Mouse (Mus musculus): ENCODE measurements around the gene Snx30. TPM values are rescaled to one million over a fixed set of nuclear protein-coding genes. Genes with fewer than 3 reads are reported as not detected.

Snx30 gene
- polyA plus RNA-seq, 1 experiment from 2014 or later: 9.5 TPM

DNA sequence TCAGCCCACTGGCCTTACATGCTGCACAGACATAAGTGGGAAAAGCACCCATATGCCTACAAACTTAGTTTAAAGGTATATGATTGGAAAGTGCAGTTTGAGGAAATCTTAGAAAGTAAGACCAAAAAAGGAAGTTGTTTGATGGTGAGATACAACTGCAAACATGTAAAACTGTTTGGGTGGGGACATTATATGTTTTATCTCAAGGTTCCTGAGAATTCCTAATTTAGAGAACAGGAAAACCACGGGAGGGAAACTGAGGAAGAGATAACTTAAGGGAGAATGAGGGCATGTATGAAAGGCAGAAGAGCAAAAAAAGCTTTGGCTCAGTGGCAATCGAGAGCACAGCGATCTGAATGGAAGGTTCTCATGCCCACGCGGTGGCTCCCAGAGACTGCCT, 81.4 kb downstream of the Snx30 start:
- Histone ChIP-seq H3K4me1 (no peaks in the 10 kb centered on the region), H3K27ac (replicated peaks) (no peak overlapping the region), H3K4me3 (no peak overlapping the region), H3K27me3 (ENCODE audit: low read depth, poor library complexity, severe bottlenecking) (no peaks in the 10 kb centered on the region), H3K36me3 (peaks cover 34% of the 10 kb centered on the region), H3K9me3 (replicated peaks) (no peaks in the 10 kb centered on the region)
- 92% methylated on average over 5 of the region's 5 CpGs for WGBS
- DNase-seq (ENCODE audit: low spot score): no peak

DNA sequence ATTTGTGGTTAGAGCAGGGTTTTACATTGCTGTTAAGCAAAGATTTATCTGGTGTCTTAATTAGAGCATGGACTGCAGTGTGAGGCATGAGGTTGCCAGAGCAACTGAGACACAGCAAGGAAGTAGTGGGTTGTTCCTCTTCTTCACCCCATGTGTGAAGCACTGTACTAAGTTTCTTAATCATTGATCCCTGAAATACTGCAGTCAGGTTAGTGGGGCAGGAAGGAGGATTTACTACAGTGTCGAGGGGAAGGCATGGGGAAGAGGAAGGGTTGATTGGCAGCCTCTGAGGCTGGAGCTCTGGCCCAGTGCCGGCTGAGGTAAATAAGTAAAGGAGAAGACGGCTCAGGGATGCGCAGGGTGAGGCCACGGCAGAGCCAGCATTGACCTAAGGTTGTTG, 82.4 kb downstream of the Snx30 start:
- Histone ChIP-seq H3K36me3 (peaks cover 28% of the 10 kb centered on the region), H3K4me3 (no peak overlapping the region), H3K27ac (replicated peaks) (no peak overlapping the region), H3K4me1 (no peaks in the 10 kb centered on the region), H3K9me3 (replicated peaks) (no peaks in the 10 kb centered on the region), H3K27me3 (ENCODE audit: low read depth, poor library complexity, severe bottlenecking) (no peaks in the 10 kb centered on the region)
- no peak for DNase-seq (ENCODE audit: low spot score)
- 85% methylated on average over 5 of the region's 5 CpGs for WGBS

DNA sequence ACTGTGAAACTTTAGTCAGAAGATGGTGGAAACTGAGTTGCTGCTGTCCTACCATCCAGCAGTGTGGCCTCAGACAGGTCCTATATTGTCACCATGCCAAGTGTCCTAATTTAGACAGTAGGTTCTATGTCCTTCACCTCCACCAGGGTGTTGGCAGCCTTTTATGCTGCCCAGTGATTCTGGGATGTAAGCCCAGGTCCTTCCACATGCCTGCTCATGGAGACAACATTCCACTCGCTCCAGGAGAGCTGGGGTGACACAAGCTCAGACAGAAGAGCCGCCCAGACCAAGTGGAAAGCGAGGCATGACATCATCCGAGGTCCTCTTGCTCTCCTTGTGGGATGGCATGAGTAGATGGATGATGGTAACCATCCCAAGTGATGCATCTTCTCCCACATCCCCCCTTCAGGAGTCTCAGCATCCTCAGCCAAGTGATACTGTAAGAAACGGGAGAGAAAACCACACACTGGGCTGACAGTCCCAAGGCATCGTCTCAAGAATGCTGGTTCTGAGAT, 84.5 kb downstream of the Snx30 start:
- DNase-seq (ENCODE audit: low spot score): no peak
- WGBS: 95% methylated on average over 6 of the region's 6 CpGs
- Histone ChIP-seq H3K27ac (replicated peaks) (no peak overlapping the region), H3K36me3 (peaks cover 35% of the 10 kb centered on the region), H3K4me3 (no peak overlapping the region), H3K4me1 (no peaks in the 10 kb centered on the region), H3K9me3 (replicated peaks) (no peaks in the 10 kb centered on the region), H3K27me3 (ENCODE audit: low read depth, poor library complexity, severe bottlenecking) (no peaks in the 10 kb centered on the region)

DNA sequence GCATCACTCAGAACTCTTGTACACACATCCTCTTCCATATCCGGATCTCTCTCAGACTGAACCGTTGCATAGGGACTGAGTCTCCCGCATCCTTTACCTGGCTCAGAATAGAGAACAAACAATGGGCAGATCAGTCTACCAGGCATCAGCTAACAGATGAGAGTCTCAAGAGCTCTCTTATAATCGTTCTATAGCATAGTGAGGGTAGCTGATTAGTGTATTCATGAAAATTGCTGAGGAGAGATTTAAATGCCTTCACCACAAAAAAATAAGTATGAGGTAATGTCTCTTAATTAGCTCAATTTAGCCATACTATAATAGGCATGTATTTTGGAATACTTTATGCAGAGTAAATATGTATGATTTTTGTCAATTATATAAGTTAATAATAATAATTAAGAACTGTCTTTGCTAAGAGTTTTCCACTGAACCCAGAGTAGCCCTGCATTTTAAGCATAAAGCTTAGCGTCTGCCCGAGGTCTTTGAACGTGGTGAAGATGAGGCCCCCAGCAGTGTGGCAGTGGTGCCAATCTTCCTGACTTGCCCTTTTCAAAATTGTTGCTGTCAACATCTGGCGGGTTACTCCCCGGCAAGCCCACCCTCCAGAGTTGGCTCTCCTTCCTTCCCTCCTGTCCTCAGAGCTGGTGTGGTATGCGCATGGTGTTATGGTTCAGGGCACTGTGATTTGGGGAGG, 86.2 kb downstream of the Snx30 start:
- no peak overlapping the region for H3K4me3 ChIP-seq
- peaks cover 37% of the 10 kb centered on the region for H3K36me3 ChIP-seq
- WGBS: 92% methylated on average over 10 of the region's 10 CpGs
- H3K9me3 ChIP-seq (replicated peaks): no peaks in the 10 kb centered on the region
- H3K27me3 ChIP-seq (ENCODE audit: low read depth, poor library complexity, severe bottlenecking): no peaks in the 10 kb centered on the region
- H3K4me1 ChIP-seq: no peaks in the 10 kb centered on the region
- H3K27ac ChIP-seq (replicated peaks): no peak overlapping the region
- DNase-seq (ENCODE audit: low spot score): no peak

DNA sequence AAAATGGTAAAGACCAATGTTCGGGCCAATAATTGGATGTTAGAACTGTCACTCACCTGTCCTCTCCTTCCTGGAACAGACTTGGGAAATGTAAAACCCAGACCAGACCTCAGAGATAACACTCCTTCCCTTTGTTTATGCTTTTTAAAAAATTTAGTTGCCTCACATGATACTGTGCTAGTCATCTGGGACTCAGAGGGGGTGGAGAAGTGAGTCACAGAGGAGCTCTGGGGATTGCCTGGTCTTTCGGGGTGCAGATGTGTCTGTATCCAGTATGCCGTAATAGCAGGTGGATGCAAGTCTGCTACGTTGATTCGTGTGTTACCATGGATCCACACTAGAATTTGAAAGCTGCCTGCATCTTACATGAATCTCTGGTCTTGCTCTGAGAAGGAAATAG, 87.1 kb downstream of the Snx30 start:
- peaks cover 44% of the 10 kb centered on the region for H3K36me3 ChIP-seq
- H3K27ac ChIP-seq (replicated peaks): no peak overlapping the region
- H3K4me3 ChIP-seq: no peak overlapping the region
- no peak for DNase-seq (ENCODE audit: low spot score)
- H3K9me3 ChIP-seq (replicated peaks): no peaks in the 10 kb centered on the region
- H3K27me3 ChIP-seq (ENCODE audit: low read depth, poor library complexity, severe bottlenecking): no peaks in the 10 kb centered on the region
- no peaks in the 10 kb centered on the region for H3K4me1 ChIP-seq
- 95% methylated on average over 5 of the region's 5 CpGs for WGBS

DNA sequence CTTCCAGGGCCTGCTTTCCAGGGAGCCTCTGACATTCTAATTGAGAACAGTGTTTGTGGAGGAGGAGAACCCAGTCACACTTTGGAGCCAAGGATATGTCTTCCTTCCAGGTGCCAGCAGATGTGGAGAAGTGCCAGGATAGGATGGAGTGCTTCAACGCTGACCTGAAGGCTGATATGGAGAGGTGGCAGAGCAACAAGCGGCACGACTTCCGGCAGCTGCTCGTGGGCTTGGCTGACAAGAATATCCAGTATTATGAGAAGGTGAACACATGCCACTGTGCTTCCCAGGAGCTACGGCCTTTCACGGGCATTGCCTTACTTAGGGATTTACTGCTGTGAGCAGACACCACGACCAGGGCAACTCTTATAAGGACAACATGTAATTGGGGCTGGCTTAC, 88.8 kb downstream of the Snx30 start:
- Histone ChIP-seq H3K4me3 (no peak overlapping the region), H3K36me3 (peaks cover 58% of the 10 kb centered on the region), H3K27me3 (ENCODE audit: low read depth, poor library complexity, severe bottlenecking) (no peaks in the 10 kb centered on the region), H3K4me1 (no peaks in the 10 kb centered on the region), H3K27ac (replicated peaks) (no peak overlapping the region), H3K9me3 (replicated peaks) (no peaks in the 10 kb centered on the region)
- WGBS: 93% methylated on average over 8 of the region's 8 CpGs
- no peak for DNase-seq (ENCODE audit: low spot score)

DNA sequence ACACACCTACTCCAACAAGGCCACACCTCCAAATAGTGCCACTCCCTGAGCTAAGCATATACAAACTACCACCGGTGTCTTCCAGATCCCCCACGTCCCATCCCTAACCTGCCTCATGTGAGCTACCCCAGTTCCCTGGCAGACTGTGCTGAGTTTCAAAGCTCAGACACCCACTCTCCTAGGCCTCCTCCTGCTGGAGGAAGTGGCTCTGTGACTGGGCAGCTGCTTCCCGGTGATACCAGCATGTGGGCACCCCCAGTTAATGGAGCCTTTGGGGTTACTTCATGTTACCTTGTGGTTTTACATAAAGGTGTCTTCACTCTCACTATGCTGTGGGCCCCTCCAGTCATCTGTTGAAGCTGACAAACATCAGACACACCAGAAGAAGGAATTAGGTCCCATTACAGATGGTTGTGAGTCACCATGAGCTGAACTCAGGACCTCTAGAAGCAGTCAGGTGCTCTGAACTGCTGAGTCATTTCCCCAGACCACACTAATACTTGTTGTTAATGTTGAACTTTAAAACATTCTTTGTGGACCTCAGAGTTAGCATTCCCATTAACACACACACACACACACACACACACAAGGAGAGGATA, 89.4 kb downstream of the Snx30 start:
- WGBS: 97% methylated on average over 3 of the region's 3 CpGs
- DNase-seq (ENCODE audit: low spot score): no peak
- H3K4me1 ChIP-seq: no peaks in the 10 kb centered on the region
- H3K27me3 ChIP-seq (ENCODE audit: low read depth, poor library complexity, severe bottlenecking): no peaks in the 10 kb centered on the region
- H3K27ac ChIP-seq (replicated peaks): no peak overlapping the region
- no peaks in the 10 kb centered on the region for H3K9me3 ChIP-seq (replicated peaks)
- no peak overlapping the region for H3K4me3 ChIP-seq
- H3K36me3 ChIP-seq: peaks cover 58% of the 10 kb centered on the region

DNA sequence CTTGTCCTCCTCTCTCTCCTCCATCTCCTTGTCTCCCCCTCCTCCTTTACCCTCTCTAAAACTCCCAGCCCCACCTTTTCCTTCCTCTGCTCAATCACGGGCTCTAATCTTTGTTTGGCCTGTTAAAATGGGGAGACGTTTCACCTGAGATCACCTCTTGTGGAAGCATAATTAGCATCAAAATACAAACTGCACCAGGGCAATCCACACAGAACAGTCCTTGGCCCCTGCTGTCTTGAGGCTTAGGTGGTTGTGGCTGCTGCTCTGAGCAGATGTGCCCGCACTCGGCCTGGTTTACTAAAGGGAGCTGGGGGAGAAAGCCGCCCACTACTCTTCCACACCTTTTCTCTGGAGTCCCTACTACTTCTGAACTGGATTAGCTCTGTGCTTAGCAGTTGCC, 90.4 kb downstream of the Snx30 start:
- no peaks in the 10 kb centered on the region for H3K27me3 ChIP-seq (ENCODE audit: low read depth, poor library complexity, severe bottlenecking)
- H3K36me3 ChIP-seq: peaks cover 58% of the 10 kb centered on the region
- H3K9me3 ChIP-seq (replicated peaks): no peaks in the 10 kb centered on the region
- 67% methylated on average over 5 of the region's 5 CpGs for WGBS
- H3K4me1 ChIP-seq: no peaks in the 10 kb centered on the region
- no peak overlapping the region for H3K27ac ChIP-seq (replicated peaks)
- H3K4me3 ChIP-seq: no peak overlapping the region
- DNase-seq (ENCODE audit: low spot score): no peak

DNA sequence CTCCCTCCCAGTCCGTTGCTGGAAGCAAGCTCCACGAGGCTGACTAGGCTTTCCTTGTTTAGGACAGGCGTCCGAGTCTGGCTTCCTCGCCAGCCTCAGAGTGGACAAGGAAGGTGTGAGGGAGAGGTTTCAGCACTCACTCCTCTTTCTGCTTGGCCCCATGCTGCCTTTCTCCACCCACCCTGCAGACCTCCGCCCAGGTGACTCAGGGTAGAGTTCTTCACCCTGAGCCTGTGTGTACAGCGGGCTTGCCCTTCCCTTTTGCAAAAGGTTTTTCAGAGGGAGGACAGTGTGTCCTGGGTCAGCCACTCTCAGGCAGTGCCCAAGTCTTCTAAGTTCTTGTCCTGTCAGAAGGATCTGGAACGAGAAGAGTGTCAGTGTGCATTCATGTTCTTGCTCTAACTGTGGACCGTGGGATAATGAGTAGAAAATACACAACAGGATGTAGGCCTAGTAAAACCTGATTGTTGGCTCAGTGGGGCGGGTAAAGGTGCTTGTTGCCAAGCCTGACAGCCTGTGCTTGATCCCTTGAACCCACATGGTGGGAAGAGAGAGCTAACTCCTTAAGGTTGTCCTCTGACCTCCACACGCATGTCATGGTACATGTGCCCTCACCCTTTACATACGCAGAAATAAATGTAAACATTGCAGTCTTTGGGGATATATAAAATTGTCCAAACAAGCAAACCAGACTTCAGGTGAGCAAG, 92.3 kb downstream of the Snx30 start:
- H3K36me3 ChIP-seq: peaks cover 55% of the 10 kb centered on the region

DNA sequence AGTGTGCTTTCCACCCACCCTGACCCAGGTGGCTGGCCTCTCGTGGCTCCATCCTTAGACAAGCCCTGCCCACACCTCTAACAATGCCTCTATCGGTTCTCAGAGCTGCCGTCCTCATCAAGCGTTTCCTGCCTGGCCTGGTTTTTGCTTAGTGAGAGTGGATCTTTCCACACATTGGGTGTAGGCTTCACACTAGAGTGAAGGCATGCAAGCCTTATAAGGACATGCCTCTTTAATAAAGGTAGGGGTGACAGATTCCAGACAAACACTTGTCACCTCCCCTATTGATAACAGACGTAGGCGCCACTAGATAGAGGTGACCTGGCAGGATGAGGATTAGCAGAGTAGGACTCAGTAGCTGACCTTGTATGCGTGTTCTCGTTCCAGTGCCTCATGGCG, 92.9 kb downstream of the Snx30 start:
- Histone ChIP-seq H3K36me3 (peaks cover 55% of the 10 kb centered on the region), H3K4me3 (no peak overlapping the region), H3K27ac (replicated peaks) (no peak overlapping the region), H3K4me1 (no peaks in the 10 kb centered on the region), H3K27me3 (ENCODE audit: low read depth, poor library complexity, severe bottlenecking) (no peaks in the 10 kb centered on the region), H3K9me3 (replicated peaks) (no peaks in the 10 kb centered on the region)
- WGBS: 91% methylated on average over 9 of the region's 9 CpGs
- DNase-seq (ENCODE audit: low spot score): no peak

More for the DNA sequence above, 92.3 kb downstream of the Snx30 start:
- no peak for DNase-seq (ENCODE audit: low spot score)
- WGBS: 87% methylated on average over 12 of the region's 12 CpGs
- H3K27ac ChIP-seq (replicated peaks): no peak overlapping the region
- no peaks in the 10 kb centered on the region for H3K4me1 ChIP-seq
- no peaks in the 10 kb centered on the region for H3K9me3 ChIP-seq (replicated peaks)
- no peaks in the 10 kb centered on the region for H3K27me3 ChIP-seq (ENCODE audit: low read depth, poor library complexity, severe bottlenecking)
- H3K4me3 ChIP-seq: no peak overlapping the region

DNA sequence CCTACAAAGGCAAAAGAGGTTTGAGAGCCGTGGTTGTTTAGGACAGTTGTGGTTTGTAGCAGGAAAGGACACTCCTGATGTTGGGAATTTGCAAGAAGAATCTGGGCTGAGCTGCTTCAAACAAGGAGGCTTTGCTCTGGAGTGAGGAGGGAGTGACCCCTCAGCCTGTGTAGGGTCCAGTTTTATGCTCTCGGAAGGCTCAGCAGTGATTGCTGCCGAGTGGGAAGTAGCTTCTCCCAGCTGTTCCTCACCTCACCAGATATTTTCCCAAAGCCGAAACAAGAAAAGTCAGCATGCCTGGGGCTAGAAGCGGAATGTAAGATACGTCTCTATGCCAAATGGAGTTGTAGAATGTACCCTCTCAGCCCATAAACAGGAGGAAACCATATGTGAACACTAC, 96.2 kb downstream of the Snx30 start:
- DNase-seq (ENCODE audit: low spot score): no peak
- WGBS: 93% methylated on average over 6 of the region's 6 CpGs
- Histone ChIP-seq H3K27me3 (ENCODE audit: low read depth, poor library complexity, severe bottlenecking) (no peaks in the 10 kb centered on the region), H3K9me3 (replicated peaks) (no peaks in the 10 kb centered on the region), H3K27ac (replicated peaks) (no peak overlapping the region), H3K36me3 (peaks cover 25% of the 10 kb centered on the region), H3K4me3 (no peak overlapping the region), H3K4me1 (no peaks in the 10 kb centered on the region)

DNA sequence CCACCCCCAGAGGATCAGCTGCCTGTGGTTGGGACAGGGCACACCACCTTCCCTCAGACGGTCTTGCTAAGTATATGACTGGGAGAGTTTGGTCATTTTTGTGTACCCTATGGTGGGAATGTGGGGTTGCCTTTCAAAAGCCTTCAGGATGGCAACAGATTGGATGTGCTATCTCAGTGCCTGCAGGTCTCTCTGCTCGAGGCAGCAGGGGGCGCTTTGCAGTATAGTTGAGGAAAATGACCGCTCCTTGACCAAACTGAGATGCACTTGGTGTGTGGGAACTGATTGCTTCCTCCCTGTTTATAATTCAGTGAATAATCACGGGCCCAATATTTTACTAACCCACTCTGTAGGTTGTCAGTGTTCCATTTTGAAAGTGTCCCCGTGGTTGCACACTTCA, 96.9 kb downstream of the Snx30 start:
- Histone ChIP-seq H3K4me1 (peaks cover 1% of the 10 kb centered on the region; the same call in 1 of the 2 replicates), H3K9me3 (replicated peaks) (no peaks in the 10 kb centered on the region), H3K27me3 (ENCODE audit: low read depth, poor library complexity, severe bottlenecking) (no peaks in the 10 kb centered on the region), H3K4me3 (no peak overlapping the region), H3K36me3 (peaks cover 18% of the 10 kb centered on the region), H3K27ac (replicated peaks) (no peak overlapping the region)
- DNase-seq (ENCODE audit: low spot score): no peak
- WGBS: 75% methylated on average over 6 of the region's 6 CpGs

DNA sequence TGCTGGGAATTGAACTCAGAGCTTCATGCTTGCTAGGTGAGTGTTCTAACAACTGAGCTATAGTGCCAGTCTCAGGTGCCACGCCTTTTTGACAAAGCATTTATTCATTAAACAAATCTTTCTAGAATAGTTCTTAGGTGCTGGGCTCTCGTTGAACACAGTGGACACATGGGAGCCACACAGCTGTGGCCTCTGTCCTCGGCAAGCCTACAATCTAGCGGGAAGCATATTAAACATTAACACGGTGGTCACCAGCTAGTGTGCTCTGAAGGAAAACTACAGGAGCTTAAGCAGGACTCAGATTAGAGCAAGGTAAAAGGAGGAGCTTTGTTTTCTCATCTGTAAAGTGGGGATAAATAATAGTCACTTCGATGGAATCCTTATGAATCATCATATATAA, 101.5 kb downstream of the Snx30 start:
- peaks cover 4% of the 10 kb centered on the region; the same call in 1 of the 2 replicates for H3K4me1 ChIP-seq
- no peaks in the 10 kb centered on the region for H3K9me3 ChIP-seq (replicated peaks)
- no peaks in the 10 kb centered on the region for H3K36me3 ChIP-seq
- 86% methylated on average over 6 of the region's 6 CpGs for WGBS
- H3K27me3 ChIP-seq (ENCODE audit: low read depth, poor library complexity, severe bottlenecking): no peaks in the 10 kb centered on the region
- no peak for DNase-seq (ENCODE audit: low spot score)
- no peak overlapping the region for H3K27ac ChIP-seq (replicated peaks)
- H3K4me3 ChIP-seq: no peak overlapping the region

All from midbrain, embryonic 10.5 days (tissue).